Mouse (Mus musculus): ENCODE data around the gene Ugt1a1.
"Not testable (repeated sequence)": the region's sequence is repeated elsewhere in the genome, so short reads cannot be mapped to it uniquely, and the experiment has no call there.

The Ugt1a1 gene

DNA sequence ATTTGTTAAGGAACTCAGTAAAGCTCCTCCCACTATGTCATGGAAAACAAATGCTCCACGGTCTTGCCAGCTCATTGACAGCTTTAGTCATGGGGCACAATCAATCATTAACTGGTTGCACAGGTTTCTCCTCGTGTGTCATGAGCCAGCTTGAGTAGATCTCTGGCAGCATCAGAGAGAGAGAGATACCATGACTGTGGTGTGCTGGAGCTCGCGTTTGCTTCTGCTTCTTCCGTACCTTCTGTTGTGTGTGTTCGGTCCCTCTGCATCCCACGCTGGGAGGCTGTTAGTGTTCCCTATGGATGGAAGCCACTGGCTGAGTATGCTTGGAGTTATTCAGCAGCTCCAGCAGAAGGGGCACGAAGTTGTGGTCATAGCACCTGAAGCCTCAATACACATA lies at the start of gene Ugt1a1:
Gene Ugt1a1, plus strand, starts transcription at position 148 of the 400 bp plus-strand sequence.
- peak; percentile 8 for DNase-seq (ENCODE audit: low read depth)

DNA sequence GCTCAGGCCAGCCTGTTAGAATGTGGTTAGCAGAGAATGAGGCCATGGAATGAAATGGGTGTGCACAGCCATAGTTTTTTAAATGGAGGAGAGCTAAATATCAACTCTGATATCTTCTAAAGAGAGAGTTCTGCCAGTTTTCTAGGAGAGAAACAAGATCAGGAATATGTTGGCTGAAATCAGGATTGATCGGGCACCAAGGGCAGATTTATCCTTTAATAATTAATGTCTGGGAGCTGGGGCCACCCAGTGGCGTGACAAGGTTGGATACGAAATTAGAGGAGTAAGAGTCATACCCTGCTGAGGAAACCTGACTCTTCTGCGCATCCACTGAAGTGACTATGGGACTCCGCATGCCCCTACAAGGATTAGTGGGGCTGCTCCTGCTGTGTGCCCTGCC lies 46.0 kb upstream of the Ugt1a1 start, which contains the start of gene Ugt1a5:
Gene Ugt1a5, plus strand, starts transcription at position 302 of the 400 bp plus-strand sequence.
- no peak for DNase-seq (ENCODE audit: low read depth)

DNA sequence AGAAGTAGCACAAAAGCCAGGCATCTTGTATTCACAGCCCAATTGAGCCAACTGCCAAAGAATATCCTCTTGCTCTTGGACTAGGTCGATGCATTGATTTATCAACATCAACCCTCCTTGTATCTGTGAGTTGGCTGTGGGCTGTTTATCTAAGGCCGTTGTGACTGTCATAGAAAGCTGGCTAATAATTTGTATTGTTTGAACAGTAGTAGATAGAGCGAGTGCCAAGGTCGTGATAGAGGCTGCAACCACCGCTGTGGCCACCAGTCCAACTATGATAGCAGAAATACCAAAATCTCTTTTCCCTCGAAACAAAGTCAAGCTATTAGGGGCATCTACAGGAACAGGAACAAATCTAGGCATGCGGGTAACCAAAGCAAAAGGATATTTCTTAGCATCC lies 39.6 kb upstream of the Ugt1a1 start:
- not testable (repeated sequence) for DNase-seq (ENCODE audit: low read depth)

DNA sequence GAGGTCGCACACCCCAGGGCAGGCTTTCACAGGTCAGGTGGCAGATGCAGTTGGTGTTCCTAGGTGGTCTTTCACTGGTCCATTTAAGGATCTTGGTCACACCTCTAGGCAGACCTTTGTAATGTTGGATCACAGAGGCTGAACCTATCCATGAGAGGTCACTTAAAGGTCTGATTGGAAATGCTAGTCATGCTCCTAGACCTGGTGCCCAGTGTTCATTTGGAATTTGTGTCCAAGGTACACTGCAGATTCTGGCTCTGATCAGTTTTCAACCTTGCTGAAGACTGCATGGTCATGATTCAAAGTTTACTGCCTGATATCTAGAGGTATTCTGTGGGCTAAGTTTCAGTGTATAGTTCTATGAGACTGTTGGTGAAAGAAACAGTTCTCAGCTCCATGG lies 32.1 kb upstream of the Ugt1a1 start:
- DNase-seq (ENCODE audit: low read depth), result no peak

DNA sequence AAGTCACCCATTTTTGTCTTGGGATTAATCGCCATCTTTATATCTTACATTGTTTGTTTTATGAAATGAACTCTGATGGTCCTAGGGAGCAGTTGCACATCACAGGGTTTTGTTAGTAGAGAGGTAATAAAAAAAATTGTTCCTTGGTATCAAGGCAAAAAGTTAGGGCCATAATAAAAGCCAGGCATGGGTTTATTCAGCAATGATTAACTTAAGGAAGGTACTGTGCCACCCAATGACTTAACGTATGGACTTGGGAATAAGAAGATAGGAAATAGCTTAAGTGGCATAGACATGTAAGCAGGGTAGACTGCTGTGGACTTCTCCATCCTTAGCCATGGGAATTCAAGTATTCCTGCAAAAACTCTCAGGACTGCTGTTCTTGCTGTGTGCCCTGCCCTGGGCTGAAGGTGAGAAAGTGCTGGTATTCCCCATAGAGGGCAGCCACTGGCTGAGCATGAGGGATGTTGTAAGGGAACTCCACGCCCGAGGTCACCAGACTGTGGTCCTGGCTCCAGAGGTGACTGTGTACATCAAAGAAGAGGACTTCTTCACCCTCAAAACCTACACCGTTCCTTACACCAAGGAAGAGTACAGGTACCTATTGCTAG lies 25.3 kb upstream of the Ugt1a1 start:
- no peak for DNase-seq (ENCODE audit: low read depth)

DNA sequence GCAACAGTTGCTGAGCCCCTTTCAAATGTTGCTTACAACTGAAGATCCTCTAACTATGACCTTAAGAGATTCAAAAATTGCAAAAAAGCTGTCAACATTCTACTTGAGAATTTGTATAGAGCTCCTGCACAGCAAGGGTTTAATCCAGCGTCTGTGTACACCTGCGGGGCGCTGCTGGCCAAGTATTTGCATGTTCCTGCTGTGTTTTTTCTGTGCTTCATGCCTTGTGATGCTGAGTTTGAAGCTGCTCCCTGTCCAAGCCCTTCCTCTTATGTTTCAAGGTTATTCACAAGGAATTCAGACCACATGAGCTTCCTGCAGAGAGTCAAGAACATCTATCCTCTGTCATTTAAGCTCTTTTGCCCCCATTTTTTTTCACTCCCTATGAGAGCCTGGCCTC lies 19.6 kb upstream of the Ugt1a1 start:
- no peak for DNase-seq (ENCODE audit: low read depth)

DNA sequence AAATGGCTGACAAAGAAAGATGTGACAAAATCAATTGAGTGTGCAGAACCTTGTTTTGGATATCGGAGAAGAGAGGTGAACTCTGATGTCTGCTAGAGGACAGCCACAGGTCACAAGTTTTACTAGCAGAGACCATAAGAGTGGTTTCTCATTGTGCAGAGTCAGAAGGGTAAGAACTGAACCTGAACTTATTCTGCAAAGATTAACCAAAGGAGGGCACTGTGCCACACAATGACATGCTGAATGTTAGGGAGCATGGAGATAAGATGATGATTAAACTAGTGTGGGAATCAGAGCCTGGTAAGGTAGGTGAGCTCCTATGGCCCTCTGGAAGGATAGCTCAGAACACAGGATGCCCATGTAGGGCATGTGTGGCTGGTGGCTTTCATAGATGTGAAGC lies 16.1 kb upstream of the Ugt1a1 start:
- DNase-seq (ENCODE audit: low read depth), result no peak

DNA sequence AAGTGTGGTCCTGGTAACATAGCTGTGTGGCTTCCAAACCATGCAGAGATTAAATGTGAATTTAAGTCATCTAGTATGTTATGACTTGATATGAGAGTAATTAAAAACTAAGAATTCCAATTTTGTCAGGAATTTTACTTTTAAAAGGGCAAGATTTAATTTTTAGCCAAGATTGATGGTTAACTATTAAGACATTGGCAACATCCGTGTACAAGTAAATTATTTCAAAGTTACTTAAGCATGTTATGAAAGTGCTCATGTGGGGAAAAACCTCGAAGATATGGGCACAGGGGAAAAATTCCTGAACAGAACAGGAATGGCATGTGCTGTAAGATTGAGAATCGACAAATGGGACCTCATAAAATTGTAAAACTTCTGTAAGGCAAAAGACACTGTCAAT lies 14.3 kb upstream of the Ugt1a1 start:
- no peak for DNase-seq (ENCODE audit: low read depth)

DNA sequence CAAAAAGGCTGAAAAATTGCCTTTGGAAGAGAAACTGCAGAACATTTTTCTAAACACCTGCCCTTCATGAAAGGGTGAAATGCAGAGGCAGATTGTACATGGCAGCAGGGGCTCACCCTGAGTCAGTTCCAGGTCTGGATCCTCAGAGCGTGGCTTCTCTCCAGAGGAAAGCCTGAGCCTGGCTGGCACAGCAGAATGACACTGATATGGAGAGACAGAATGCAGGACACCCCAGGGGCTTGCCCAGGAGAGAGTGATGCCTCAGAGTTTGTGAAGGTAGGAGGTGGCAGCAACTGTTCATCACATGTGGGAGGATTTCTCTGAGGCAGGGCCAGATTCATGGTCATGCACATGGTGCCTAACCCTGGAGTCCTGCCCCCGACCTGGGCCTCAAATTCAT lies 11.8 kb upstream of the Ugt1a1 start:
- DNase-seq (ENCODE audit: low read depth), result no peak

DNA sequence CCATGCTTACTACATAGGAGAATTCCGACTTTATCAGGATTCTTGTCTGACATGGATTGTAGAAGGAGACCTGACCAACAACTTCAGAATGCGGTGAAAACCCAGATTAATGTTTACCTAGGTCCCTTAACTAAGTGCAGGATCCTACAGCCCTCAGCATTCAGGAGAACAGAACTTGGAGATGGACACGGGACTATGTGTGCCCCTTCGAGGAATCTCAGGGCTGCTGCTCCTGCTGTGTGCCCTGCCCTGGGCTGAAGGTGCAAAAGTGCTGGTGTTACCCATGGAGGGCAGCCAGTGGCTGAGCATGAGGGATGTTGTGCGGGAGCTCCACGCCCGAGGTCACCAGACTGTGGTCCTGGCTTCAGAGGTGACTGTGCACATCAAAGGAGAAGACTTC lies 11.3 kb upstream of the Ugt1a1 start, which contains the start of gene Ugt1a2:
Gene Ugt1a2, plus strand, starts transcription at position 146 of the 400 bp plus-strand sequence.
- DNase-seq (ENCODE audit: low read depth), result no peak

DNA sequence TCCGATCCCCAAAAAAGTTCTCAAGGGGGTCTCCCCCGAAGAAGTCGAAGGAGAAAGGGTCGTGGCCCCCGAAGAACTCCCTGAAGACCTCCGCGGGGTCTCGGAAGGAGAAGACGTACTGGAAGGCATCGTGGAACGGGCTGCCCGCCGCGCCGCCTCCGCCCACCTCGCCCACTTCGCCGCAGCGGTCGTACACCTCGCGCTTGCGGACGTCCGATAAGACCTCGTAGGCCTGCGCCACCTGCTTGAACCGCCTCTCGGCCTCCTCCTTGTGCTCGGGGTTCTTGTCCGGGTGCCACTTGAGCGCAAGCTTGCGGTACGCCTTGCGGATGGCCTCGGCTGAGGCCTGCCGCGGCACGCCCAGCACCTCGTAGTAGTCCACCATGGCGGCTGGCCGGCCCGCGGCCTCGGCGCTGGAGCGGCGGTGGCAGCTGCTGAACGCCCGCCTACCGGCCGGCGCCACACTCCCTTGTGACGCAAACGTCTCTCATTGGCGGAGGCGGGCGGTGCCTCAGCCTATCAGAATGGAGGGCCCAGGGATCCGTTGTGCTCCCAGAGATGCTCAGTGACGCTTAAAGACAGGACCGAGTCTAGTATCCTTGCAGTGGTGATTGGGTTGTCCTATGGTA lies 6.4 kb upstream of the Ugt1a1 start, which contains the start of gene Dnajb3:
Gene Dnajb3, minus strand, starts transcription at position 489 of the 629 bp plus-strand sequence.
- DNase-seq (ENCODE audit: low read depth), result peak; percentile 64

DNA sequence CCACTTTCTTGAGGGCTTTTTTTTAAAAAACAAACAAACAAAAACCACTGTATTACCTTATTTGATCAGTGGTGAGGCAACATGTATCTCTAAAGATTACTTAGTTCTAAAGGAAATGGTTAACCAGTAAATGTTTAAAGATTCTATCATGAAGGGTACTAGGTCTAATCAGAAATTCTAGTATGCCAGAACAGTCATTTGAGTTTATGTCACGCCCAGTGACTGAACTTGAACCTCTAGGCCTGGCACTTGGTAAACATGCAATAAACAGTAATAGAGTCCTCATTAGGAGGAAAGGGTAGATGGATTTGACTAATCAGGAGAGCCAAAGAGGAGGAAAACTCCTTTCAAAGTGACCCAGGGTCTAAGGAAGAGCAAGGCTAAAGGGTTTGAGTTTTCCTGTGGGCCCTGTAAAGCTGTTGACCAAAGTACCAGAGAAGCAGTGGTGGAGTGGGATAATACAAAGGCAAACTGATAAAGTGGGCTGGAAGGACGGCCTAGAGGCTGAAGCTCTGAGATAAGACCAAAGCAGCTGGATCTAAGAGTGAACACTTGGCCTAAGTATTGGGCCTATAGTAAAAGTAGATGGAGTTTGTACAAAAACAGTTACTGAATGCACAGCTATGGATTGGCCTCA lies 4.8 kb upstream of the Ugt1a1 start:
- DNase-seq (ENCODE audit: low read depth), result no peak

DNA sequence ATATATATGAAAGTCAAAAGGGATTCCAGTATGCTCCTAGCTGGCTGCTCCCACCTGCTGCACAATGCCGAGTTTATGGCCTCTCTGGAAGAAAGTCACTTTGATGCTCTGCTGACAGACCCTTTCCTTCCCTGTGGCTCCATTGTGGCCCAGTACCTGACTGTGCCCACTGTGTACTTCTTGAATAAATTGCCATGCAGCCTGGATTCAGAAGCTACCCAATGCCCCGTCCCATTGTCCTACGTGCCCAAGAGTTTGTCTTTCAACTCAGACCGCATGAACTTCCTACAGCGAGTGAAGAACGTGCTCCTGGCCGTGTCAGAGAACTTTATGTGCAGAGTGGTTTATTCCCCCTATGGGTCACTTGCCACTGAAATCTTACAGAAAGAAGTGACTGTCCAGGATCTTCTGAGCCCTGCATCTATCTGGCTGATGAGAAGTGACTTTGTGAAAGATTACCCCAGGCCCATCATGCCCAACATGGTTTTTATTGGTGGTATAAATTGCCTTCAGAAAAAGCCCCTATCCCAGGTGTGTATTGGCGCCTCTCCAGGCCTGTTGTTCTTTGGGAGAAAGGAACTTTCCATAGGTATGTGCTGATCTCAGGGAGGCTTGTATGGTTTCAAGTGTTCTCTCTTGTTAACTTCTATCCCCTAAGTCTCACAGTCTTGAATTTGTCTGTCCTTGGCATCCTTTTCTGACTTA lies 734 bp downstream of the Ugt1a1 start:
- DNase-seq (ENCODE audit: low read depth), result peak; percentile 8

DNA sequence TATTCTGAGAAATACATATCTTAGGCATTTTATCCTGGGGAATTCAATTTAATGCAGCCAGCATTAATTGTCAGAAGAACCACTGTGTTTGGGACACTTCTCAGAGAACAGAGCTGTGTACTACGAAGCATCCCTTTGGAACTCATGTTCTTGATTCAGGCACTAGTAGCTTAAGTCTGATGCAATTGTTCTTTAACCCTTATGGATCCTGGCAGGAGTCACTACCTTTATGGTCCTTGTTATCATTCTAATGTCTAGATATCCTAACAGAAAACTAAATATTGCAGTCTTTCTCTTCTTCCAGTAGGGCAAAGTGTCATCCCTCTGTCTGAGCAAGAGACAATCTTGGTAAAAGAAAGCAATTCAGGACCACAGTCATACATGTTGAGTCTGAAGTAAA lies 1.3 kb downstream of the Ugt1a1 start:
- DNase-seq (ENCODE audit: low read depth), result peak; percentile 8

DNA sequence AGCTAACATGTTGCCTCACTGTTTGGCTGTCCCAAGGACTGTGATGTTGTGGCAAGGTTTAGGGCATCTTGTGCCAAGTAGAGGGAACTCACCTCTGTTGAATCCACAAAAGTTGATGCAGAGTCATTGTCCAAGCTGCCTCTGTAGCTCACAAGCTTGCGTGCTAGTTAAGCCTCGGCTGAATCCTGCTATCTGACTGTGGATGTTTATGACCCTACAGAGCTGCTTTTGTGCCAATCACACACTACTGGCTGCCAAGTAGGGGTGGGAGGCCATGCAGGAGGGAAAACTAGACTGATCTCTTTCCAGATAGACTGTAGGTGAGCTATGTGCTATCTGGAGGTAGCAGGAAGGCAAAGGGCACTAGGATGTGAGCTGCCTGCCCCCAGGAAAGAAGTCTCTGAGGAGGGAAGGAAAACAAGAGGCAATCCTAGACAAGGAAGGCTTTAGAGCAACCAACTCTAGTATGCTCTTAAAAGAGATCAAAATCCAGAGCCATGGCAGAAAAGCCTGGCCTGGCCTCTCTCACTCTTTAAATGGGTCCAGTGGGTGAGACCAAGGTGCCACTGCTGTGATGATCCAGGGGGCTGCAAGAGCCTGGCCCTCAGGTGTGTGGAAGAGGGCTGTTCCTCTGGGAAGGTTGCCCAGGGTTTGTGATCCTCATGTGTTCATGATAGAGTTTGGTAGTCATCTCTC lies 2.2 kb downstream of the Ugt1a1 start:
- DNase-seq (ENCODE audit: low read depth), result peak; percentile 14

DNA sequence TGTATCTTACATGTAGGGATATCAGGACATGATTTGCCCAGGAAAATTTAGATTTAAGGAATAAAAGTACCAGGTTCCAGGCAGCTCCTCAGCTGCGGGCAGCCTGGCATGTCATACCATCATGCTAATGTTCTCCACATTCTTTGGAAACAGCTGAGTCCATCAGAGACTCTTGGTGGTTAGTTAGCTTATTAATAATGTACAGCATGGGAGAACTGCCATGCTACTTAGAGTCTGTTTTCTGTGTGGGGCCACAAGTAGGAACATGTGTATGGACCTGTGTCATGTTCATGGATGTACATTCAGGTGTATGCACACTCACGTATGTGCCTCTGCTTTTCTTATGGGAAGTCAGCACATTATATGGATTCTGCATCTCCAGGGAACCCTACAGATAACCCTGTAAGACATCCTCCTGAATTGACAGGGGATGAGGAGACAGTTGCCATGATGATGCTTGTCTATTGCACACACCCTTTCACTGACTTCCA lies 2.7 kb downstream of the Ugt1a1 start:
- peak; percentile 7 for DNase-seq (ENCODE audit: low read depth)

DNA sequence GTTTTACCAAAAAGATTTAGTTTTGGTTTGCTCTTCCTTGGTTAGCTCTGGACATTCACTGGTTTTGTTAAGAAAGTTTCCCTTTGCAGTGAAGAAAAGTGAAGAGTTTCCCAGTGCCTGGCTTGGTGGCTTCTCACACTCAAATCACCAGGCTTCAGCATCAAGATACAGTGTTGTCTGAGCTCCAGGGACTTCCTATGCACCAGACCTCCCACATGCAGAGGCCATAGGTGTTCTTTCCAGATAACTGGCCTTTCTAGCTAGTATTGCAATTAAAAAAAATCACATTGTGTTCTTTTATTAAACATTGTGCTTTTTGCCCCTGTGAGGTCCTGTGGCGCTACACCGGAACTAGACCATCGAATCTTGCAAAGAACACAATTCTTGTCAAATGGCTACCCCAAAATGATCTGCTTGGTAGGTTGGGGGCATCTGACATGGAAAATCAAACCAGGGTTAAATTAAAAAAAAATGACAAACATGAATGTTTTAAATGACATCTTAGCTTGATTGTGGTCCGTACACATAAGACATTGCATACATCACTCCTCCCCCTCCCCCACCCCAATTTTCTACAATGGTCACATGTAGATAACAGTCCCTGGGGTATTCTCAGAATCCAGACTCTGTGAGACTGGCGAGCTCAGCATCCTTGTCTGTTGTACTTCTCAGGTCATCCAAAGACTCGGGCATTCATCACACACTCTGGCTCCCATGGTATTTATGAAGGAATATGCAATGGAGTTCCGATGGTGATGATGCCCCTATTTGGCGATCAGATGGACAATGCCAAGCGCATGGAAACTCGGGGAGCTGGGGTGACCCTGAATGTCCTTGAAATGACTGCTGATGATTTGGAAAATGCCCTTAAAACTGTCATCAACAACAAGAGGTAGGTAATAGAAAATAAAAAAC lies 4.0 kb downstream of the Ugt1a1 start:
- peak; percentile 10 for DNase-seq (ENCODE audit: low read depth)

DNA sequence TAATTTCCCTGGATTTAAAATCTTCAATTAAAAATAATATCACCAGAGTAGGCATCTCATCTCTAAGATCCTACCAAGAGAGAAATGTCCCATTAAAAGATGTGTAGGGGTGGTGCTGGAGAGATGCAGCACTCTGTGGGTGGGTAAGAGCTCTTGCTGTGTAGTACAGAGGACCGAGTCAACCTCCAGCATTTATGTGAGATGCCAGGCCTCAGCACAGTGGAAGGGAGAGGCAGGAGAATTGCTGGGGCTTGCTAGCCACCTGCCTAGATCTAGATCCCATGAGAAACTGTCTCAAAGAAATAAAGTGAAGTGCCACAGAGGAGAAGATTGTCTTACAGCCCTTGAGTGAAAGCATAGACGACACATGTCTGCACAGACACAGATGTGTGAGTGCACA lies 4.8 kb downstream of the Ugt1a1 start:
- DNase-seq (ENCODE audit: low read depth), result peak; percentile 5

DNA sequence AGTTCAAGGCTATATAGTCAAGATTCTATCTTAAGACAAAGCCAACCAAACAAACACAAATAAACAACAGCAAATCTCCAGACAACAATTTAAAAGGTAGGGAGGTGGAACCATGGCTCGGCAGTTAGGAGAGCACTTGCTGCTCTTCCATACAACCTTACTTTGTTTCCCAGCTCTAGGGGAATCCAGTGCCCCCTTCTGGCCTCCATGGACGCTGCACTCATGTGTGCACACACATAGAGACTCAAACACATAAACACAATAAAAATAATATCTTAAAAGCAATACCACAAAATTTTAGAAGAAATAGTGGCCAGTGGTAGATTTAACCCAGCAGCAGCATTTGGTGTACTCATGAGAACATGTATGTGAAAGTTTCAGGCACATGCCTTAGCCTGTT lies 5.4 kb downstream of the Ugt1a1 start:
- DNase-seq (ENCODE audit: low read depth), result peak; percentile 23

DNA sequence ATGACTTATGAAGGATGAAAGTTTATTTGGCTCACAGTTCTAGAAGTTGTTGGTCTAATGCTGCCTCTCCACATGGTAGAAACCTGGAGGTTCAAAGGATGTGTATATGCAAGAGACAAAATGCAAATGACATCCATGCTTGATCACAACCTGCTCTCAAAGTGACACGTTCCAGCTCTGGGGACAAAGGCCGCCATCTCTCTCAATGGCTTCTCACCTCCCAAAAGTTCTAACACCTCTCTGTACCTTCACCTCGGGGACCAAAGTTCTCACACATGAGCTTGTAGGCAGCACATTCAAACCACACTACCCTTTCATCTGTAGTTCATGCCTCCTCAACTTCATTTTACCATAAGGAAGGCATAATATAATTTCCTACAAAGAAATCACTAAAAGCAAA lies 5.8 kb downstream of the Ugt1a1 start:
- no peak for DNase-seq (ENCODE audit: low read depth)

DNA sequence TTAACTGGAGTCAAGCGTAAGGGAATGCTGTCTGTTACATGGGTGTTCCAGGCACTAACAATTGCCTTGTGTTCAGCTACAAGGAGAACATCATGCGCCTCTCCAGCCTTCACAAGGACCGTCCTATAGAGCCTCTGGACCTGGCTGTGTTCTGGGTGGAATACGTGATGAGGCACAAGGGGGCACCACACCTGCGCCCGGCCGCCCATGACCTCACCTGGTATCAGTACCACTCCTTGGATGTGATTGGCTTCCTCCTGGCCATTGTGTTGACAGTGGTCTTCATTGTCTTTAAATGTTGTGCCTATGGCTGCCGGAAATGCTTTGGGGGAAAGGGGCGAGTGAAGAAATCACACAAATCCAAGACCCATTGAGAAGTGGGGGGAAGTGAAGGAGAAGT lies 6.3 kb downstream of the Ugt1a1 start:
- peak; percentile 6 for DNase-seq (ENCODE audit: low read depth)
